Mouse (Mus musculus): Measurements from ENCODE around the gene Fbxo3.
"Not testable (repeated sequence)": the region's sequence is repeated elsewhere in the genome, so short reads cannot be mapped to it uniquely, and the experiment has no call there.

DNA sequence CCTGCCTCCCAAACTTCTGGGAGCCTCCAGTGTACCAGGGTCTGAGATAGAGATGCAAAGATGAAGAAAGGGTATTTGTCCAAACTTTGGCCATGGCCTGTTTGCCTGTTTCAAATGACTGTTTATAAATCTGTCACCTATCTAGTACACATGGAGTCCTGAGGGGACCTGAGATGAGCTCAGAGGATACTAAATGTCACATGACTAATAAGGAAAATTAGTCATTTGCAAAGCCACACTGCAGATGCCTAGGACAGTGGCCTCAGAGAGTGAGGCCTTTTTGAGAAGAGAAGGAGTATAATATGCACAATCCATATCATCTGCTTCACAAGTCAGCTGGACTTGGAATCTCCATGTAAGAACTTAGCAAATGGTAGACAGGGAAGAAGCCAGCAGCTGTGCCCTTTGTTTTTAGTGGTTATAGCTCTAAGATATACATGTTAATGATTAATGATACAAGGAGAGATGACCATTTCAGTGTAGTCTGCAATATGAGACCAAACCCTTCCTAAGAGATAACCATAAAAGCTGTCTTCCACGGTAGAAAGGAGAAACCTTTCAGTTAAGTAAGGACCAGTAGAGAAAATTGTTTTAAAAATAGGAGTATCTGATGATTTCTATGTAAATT is 83.8 kb downstream of the Fbxo3 start:
- not testable (repeated sequence) for TF ChIP-seq POLR2A (IDR thresholded peaks at IDR 0.05; ENCODE audit: borderline replicate concordance, control insufficient read depth, low read depth, low read length); CTCF (IDR thresholded peaks at IDR 0.05; ENCODE audit: control insufficient read depth, insufficient read depth, low read length)

Measured in bone marrow, adult 2 months (tissue).